Mouse (Mus musculus): ENCODE measurements around the gene Oaz3. TPM values are rescaled to one million over a fixed set of nuclear protein-coding genes. Genes with fewer than 3 reads are reported as not detected.
A peak's percentile ranks its signal among the peaks of the same experiment; 100 is the strongest.

Gene Oaz3
- polyA plus RNA-seq, 1 experiment from 2014 or later, result 0.38 TPM

- H3K4me3 ChIP-seq (ENCODE audit: low read depth, low read length), result peak overlapping the region; percentile 35; the same call in 1 of the 2 replicates
- H3K4me1 ChIP-seq (ENCODE audit: control insufficient read depth, insufficient read depth, low read length), result peaks cover 8% of the 10 kb centered on the region; the same call in 1 of the 2 replicates
- WGBS, result 18% methylated on average over 5 of the region's 5 CpGs
- peak overlapping the region; percentile 66 for H3K9ac ChIP-seq (ENCODE audit: low read length)
- H3K27ac ChIP-seq (ENCODE audit: low read depth, low read length), result peak overlapping the region; percentile 9; the same call in 1 of the 2 replicates
- no peaks in the 10 kb centered on the region for H3K9me3 ChIP-seq (replicated peaks; ENCODE audit: control insufficient read depth, low read length)
- H3K4me2 ChIP-seq (ENCODE audit: low read length), result peak overlapping the region; percentile 67
- H3K27me3 ChIP-seq (replicated peaks; ENCODE audit: control insufficient read depth, insufficient read depth, low read length), result no peaks in the 10 kb centered on the region
- DNase-seq (ENCODE audit: low spot score) (peak; percentile 22), ATAC-seq (peak; percentile 15)
- no peaks in the 10 kb centered on the region for H3K36me3 ChIP-seq (ENCODE audit: control insufficient read depth, insufficient read depth, low read length)
These were observed 43.9 kb downstream of the Oaz3 start for GRCm38 (mm10) chr3:94399663-94400310.

GRCm38 (mm10) chr3:94398943-94399481 is 44.7 kb downstream of the Oaz3 start:
- Histone ChIP-seq H3K4me1 (ENCODE audit: control insufficient read depth, insufficient read depth, low read length) (peaks cover 8% of the 10 kb centered on the region; the same call in 1 of the 2 replicates), H3K27ac (ENCODE audit: low read depth, low read length) (peak overlapping the region; percentile 9; the same call in 1 of the 2 replicates), H3K4me3 (ENCODE audit: low read depth, low read length) (peak overlapping the region; percentile 35), H3K4me2 (ENCODE audit: low read length) (peak overlapping the region; percentile 67), H3K9ac (ENCODE audit: low read length) (peak overlapping the region; percentile 66), H3K27me3 (replicated peaks; ENCODE audit: control insufficient read depth, insufficient read depth, low read length) (no peaks in the 10 kb centered on the region), H3K36me3 (ENCODE audit: control insufficient read depth, insufficient read depth, low read length) (no peaks in the 10 kb centered on the region), H3K9me3 (replicated peaks; ENCODE audit: control insufficient read depth, low read length) (no peaks in the 10 kb centered on the region)
- DNase-seq (ENCODE audit: low spot score) (peak; percentile 76), ATAC-seq (peak; percentile 74)
- under 1% methylated on average over 20 of the region's 20 CpGs for WGBS

- Histone ChIP-seq H3K27me3 (replicated peaks; ENCODE audit: control insufficient read depth, insufficient read depth, low read length) (no peaks in the 10 kb centered on the region), H3K4me1 (ENCODE audit: control insufficient read depth, insufficient read depth, low read length) (peaks cover 8% of the 10 kb centered on the region; the same call in 1 of the 2 replicates), H3K4me3 (ENCODE audit: low read depth, low read length) (peak within 1 kb of the TSS; percentile 35), H3K27ac (ENCODE audit: low read depth, low read length) (peak within 1 kb of the TSS; percentile 9; the same call in 1 of the 2 replicates), H3K9me3 (replicated peaks; ENCODE audit: control insufficient read depth, low read length) (no peaks in the 10 kb centered on the region), H3K9ac (ENCODE audit: low read length) (peak within 1 kb of the TSS; percentile 66), H3K4me2 (ENCODE audit: low read length) (peak within 1 kb of the TSS; percentile 67), H3K36me3 (ENCODE audit: control insufficient read depth, insufficient read depth, low read length) (no peaks in the 10 kb centered on the region)
- no peak for ATAC-seq
- no peak for DNase-seq (ENCODE audit: low spot score)
- WGBS, result 76% methylated on average over 6 of the region's 6 CpGs
These were observed 45.5 kb downstream of the Oaz3 start, which contains the start of gene Lingo4 for GRCm38 (mm10) chr3:94398217-94398616. Gene Lingo4, plus strand, starts transcription at chr3:94398517.

- DNase-seq (ENCODE audit: low spot score) (no peak), ATAC-seq (no peak)
- H3K4me3 ChIP-seq (ENCODE audit: low read depth, low read length), result no peak overlapping the region
- H3K36me3 ChIP-seq (ENCODE audit: control insufficient read depth, insufficient read depth, low read length), result no peaks in the 10 kb centered on the region
- no peak overlapping the region for H3K27ac ChIP-seq (ENCODE audit: low read depth, low read length)
- H3K27me3 ChIP-seq (replicated peaks; ENCODE audit: control insufficient read depth, insufficient read depth, low read length), result no peaks in the 10 kb centered on the region
- H3K4me2 ChIP-seq (ENCODE audit: low read length), result no peak overlapping the region
- peaks cover 8% of the 10 kb centered on the region; the same call in 1 of the 2 replicates for H3K4me1 ChIP-seq (ENCODE audit: control insufficient read depth, insufficient read depth, low read length)
- H3K9me3 ChIP-seq (replicated peaks; ENCODE audit: control insufficient read depth, low read length), result no peaks in the 10 kb centered on the region
- WGBS, result 89% methylated on average over 4 of the region's 4 CpGs
- no peak overlapping the region for H3K9ac ChIP-seq (ENCODE audit: low read length)
These were observed 46.9 kb downstream of the Oaz3 start for GRCm38 (mm10) chr3:94396851-94397250.

- Histone ChIP-seq H3K27ac (ENCODE audit: low read depth, low read length) (no peak overlapping the region), H3K27me3 (replicated peaks; ENCODE audit: control insufficient read depth, insufficient read depth, low read length) (no peaks in the 10 kb centered on the region), H3K4me2 (ENCODE audit: low read length) (no peak overlapping the region), H3K4me3 (ENCODE audit: low read depth, low read length) (no peak overlapping the region), H3K36me3 (ENCODE audit: control insufficient read depth, insufficient read depth, low read length) (no peaks in the 10 kb centered on the region), H3K9ac (ENCODE audit: low read length) (no peak overlapping the region), H3K4me1 (ENCODE audit: control insufficient read depth, insufficient read depth, low read length) (peaks cover 8% of the 10 kb centered on the region; the same call in 1 of the 2 replicates), H3K9me3 (replicated peaks; ENCODE audit: control insufficient read depth, low read length) (no peaks in the 10 kb centered on the region)
- ATAC-seq (no peak), DNase-seq (ENCODE audit: low spot score) (no peak)
- 64% methylated on average over 1 of the region's 1 CpGs for WGBS
These were observed 47.4 kb downstream of the Oaz3 start for GRCm38 (mm10) chr3:94396336-94396735.

GRCm38 (mm10) chr3:94393049-94393448 is 50.7 kb downstream of the Oaz3 start:
- Histone ChIP-seq H3K4me3 (ENCODE audit: low read depth, low read length) (no peak overlapping the region), H3K9me3 (replicated peaks; ENCODE audit: control insufficient read depth, low read length) (no peaks in the 10 kb centered on the region), H3K27me3 (replicated peaks; ENCODE audit: control insufficient read depth, insufficient read depth, low read length) (no peaks in the 10 kb centered on the region), H3K27ac (ENCODE audit: low read depth, low read length) (no peak overlapping the region), H3K9ac (ENCODE audit: low read length) (no peak overlapping the region), H3K4me1 (ENCODE audit: control insufficient read depth, insufficient read depth, low read length) (no peaks in the 10 kb centered on the region), H3K4me2 (ENCODE audit: low read length) (no peak overlapping the region), H3K36me3 (ENCODE audit: control insufficient read depth, insufficient read depth, low read length) (no peaks in the 10 kb centered on the region)
- WGBS, result 80% methylated on average over 4 of the region's 4 CpGs
- DNase-seq (ENCODE audit: low spot score) (no peak), ATAC-seq (no peak)

- H3K4me2 ChIP-seq (ENCODE audit: low read length), result no peak overlapping the region
- no peaks in the 10 kb centered on the region for H3K27me3 ChIP-seq (replicated peaks; ENCODE audit: control insufficient read depth, insufficient read depth, low read length)
- 87% methylated on average over 2 of the region's 2 CpGs for WGBS
- ATAC-seq, result no peak
- H3K4me1 ChIP-seq (ENCODE audit: control insufficient read depth, insufficient read depth, low read length), result no peaks in the 10 kb centered on the region
- H3K9me3 ChIP-seq (replicated peaks; ENCODE audit: control insufficient read depth, low read length), result no peaks in the 10 kb centered on the region
- H3K36me3 ChIP-seq (ENCODE audit: control insufficient read depth, insufficient read depth, low read length), result no peaks in the 10 kb centered on the region
- no peak overlapping the region for H3K4me3 ChIP-seq (ENCODE audit: low read depth, low read length)
- H3K9ac ChIP-seq (ENCODE audit: low read length), result no peak overlapping the region
- DNase-seq (ENCODE audit: low spot score), result no peak
- H3K27ac ChIP-seq (ENCODE audit: low read depth, low read length), result no peak overlapping the region
These were observed 51.6 kb downstream of the Oaz3 start for GRCm38 (mm10) chr3:94392128-94392527.

- no peak for DNase-seq (ENCODE audit: low spot score)
- ATAC-seq, result no peak
- H3K36me3 ChIP-seq (ENCODE audit: control insufficient read depth, insufficient read depth, low read length), result no peaks in the 10 kb centered on the region
- H3K9ac ChIP-seq (ENCODE audit: low read length), result no peak overlapping the region
- no peaks in the 10 kb centered on the region for H3K27me3 ChIP-seq (replicated peaks; ENCODE audit: control insufficient read depth, insufficient read depth, low read length)
- no peaks in the 10 kb centered on the region for H3K9me3 ChIP-seq (replicated peaks; ENCODE audit: control insufficient read depth, low read length)
- no peak overlapping the region for H3K27ac ChIP-seq (ENCODE audit: low read depth, low read length)
- H3K4me2 ChIP-seq (ENCODE audit: low read length), result no peak overlapping the region
- no peak overlapping the region for H3K4me3 ChIP-seq (ENCODE audit: low read depth, low read length)
- 87% methylated on average over 5 of the region's 5 CpGs for WGBS
- H3K4me1 ChIP-seq (ENCODE audit: control insufficient read depth, insufficient read depth, low read length), result no peaks in the 10 kb centered on the region
These were observed 52.7 kb downstream of the Oaz3 start for GRCm38 (mm10) chr3:94391001-94391400.

- no peak overlapping the region for H3K27ac ChIP-seq (ENCODE audit: low read depth, low read length)
- WGBS, result 95% methylated on average over 16 of the region's 16 CpGs
These were observed 54.3 kb downstream of the Oaz3 start for GRCm38 (mm10) chr3:94389420-94389819.

More at GRCm38 (mm10) chr3:94389420-94389819, 54.3 kb downstream of the Oaz3 start:
- no peaks in the 10 kb centered on the region for H3K36me3 ChIP-seq (ENCODE audit: control insufficient read depth, insufficient read depth, low read length)
- H3K9ac ChIP-seq (ENCODE audit: low read length), result no peak overlapping the region
- DNase-seq (ENCODE audit: low spot score), result no peak
- no peaks in the 10 kb centered on the region for H3K4me1 ChIP-seq (ENCODE audit: control insufficient read depth, insufficient read depth, low read length)
- H3K27me3 ChIP-seq (replicated peaks; ENCODE audit: control insufficient read depth, insufficient read depth, low read length), result no peaks in the 10 kb centered on the region
- H3K4me3 ChIP-seq (ENCODE audit: low read depth, low read length), result no peak overlapping the region
- H3K4me2 ChIP-seq (ENCODE audit: low read length), result no peak overlapping the region
- no peak for ATAC-seq
- no peaks in the 10 kb centered on the region for H3K9me3 ChIP-seq (replicated peaks; ENCODE audit: control insufficient read depth, low read length)
